19 mouse cellular contexts compared by ENCODE assay signal in the genomic region with DNA sequence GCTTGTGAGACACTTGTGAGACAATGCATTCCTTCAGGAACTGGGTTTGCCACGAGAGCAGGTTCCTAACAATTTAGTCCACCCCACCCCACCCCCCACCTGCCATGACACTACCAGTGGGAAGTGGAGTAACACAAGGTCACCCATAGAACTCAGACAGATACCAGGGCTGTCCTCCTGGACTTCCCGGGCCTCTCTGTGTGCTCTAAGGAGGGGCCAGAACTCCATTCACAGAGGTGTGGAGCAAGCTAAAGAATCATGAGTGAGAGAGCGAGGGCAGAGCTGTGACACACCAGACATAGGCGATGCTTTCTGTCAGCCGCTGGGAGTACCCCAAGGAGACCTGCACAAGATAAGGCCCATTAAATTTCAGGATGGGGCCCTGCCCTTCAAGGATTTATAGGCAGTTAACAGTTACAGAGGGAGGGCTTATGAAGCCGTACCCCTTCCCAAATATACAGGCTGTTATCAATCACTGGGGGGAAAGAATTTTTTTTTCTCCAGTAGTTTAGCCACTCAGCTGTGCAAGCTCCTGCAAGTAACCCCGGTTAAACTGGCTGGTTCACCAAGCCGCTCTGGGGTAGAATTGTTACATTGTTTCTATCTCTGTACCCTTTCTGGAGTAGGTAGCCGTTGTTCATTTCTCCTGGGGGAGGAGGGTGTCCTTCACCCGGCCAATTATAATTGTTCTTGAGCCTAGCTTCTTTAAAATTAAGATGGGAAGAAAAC.
A peak's percentile ranks its signal among the peaks of the same experiment; 100 is the strongest.
DNase-seq lines count a peak whose midpoint lies in the region; ATAC-seq and TF ChIP-seq lines count a peak whose summit lies in the region.
"Had no signal": no experiment of that assay in that cellular context is flagged by ENCODE, and none has a peak within 500 bp of the region (broad histone marks: within the 10 kb centered on the region; RNA-seq: fewer than 3 reads in every experiment).

No protein-coding gene starts in this region.

- no peaks in the 10 kb centered on the region for H3K27me3 ChIP-seq in heart, embryonic 12.5 days (replicated peaks)
- H3K27me3 ChIP-seq in kidney, embryonic 16.5 days (ENCODE audit: insufficient read depth, low read length) = peaks cover 33% of the 10 kb centered on the region
- no peaks in the 10 kb centered on the region for H3K27me3 ChIP-seq in kidney, adult 2 months (replicated peaks; ENCODE audit: control insufficient read depth, insufficient read depth, low read length)
- no peaks in the 10 kb centered on the region for H3K27me3 ChIP-seq in embryonic facial prominence, embryonic 13.5 days
- no peaks in the 10 kb centered on the region for H3K27me3 ChIP-seq in limb, embryonic 13.5 days
- H3K27me3 ChIP-seq: liver, embryonic 13.5 days; lung, embryonic 15.5 days had no signal

- no peak for TF ChIP-seq POLR2A in kidney, adult 2 months (IDR thresholded peaks at IDR 0.05; ENCODE audit: low read depth, low read length)

- H3K27ac ChIP-seq in heart, embryonic 12.5 days (ENCODE audit: poor library complexity, severe bottlenecking) = peak overlapping the region; percentile 58
- no peak overlapping the region for H3K27ac ChIP-seq in kidney, embryonic 16.5 days (ENCODE audit: low read length)
- H3K27ac ChIP-seq in kidney, adult 2 months (ENCODE audit: insufficient read depth, low read depth, low read length) = no peak overlapping the region
- peak overlapping the region; percentile 41 for H3K27ac ChIP-seq in embryonic facial prominence, embryonic 13.5 days
- no peak overlapping the region for H3K27ac ChIP-seq in limb, embryonic 13.5 days
- H3K27ac ChIP-seq: liver, embryonic 13.5 days; midbrain, embryonic 12.5 days had no signal

- H3K4me3 ChIP-seq in heart, embryonic 12.5 days = no peak overlapping the region
- H3K4me3 ChIP-seq in kidney, embryonic 16.5 days (ENCODE audit: low read length) = no peak overlapping the region
- H3K4me3 ChIP-seq in kidney, adult 2 months (ENCODE audit: insufficient read depth, low read depth, low read length) = no peak overlapping the region
- no peak overlapping the region for H3K4me3 ChIP-seq in embryonic facial prominence, embryonic 13.5 days
- no peak overlapping the region for H3K4me3 ChIP-seq in limb, embryonic 13.5 days
- H3K4me3 ChIP-seq: liver, embryonic 13.5 days; lung, embryonic 15.5 days; midbrain, embryonic 12.5 days; myocyte had no signal

- H3K9me3 ChIP-seq in heart, embryonic 12.5 days (replicated peaks) = no peaks in the 10 kb centered on the region
- no peaks in the 10 kb centered on the region for H3K9me3 ChIP-seq in kidney, embryonic 16.5 days (ENCODE audit: low read length)
- H3K9me3 ChIP-seq in embryonic facial prominence, embryonic 13.5 days = no peaks in the 10 kb centered on the region
- H3K9me3 ChIP-seq in limb, embryonic 13.5 days = no peaks in the 10 kb centered on the region
- H3K9me3 ChIP-seq: liver, embryonic 13.5 days; lung, embryonic 15.5 days; midbrain, embryonic 12.5 days had no signal

- H3K4me1 ChIP-seq in heart, embryonic 12.5 days (replicated peaks) = peaks cover 73% of the 10 kb centered on the region
- H3K4me1 ChIP-seq in kidney, embryonic 16.5 days (ENCODE audit: insufficient read depth, low read length) = peaks cover 31% of the 10 kb centered on the region
- H3K4me1 ChIP-seq in kidney, adult 2 months (ENCODE audit: control insufficient read depth, insufficient read depth, low read length) = no peaks in the 10 kb centered on the region
- H3K4me1 ChIP-seq in embryonic facial prominence, embryonic 13.5 days = peaks cover 81% of the 10 kb centered on the region
- H3K4me1 ChIP-seq in limb, embryonic 13.5 days = peaks cover 85% of the 10 kb centered on the region
- H3K4me1 ChIP-seq: liver, embryonic 13.5 days had no signal

- H3K9ac ChIP-seq in heart, embryonic 12.5 days = no peak overlapping the region
- no peak overlapping the region for H3K9ac ChIP-seq in kidney, embryonic 16.5 days (replicated peaks; ENCODE audit: low read length)
- H3K9ac ChIP-seq in embryonic facial prominence, embryonic 13.5 days = no peak overlapping the region
- H3K9ac ChIP-seq in limb, embryonic 13.5 days = peak overlapping the region; percentile 20; the same call in 1 of the 2 replicates
- H3K9ac ChIP-seq: liver, embryonic 13.5 days; lung, embryonic 15.5 days; midbrain, embryonic 12.5 days had no signal

- DNase-seq in heart, adult 8-10 months (ENCODE audit: low spot score) = no peak
- no peak for DNase-seq in kidney, adult 2 months
- DNase-seq in layer of hippocampus, postnatal 25 days (ENCODE audit: extremely low spot score in 1 of 2, low spot score in 1 of 2) = no peak
- no peak for DNase-seq in lung, postnatal 10 days
- DNase-seq: adrenal gland, postnatal 25 days; cerebellum, adult 8-10 months; kidney, adult 18-20 months; left cerebral cortex, postnatal 4 days; liver, embryonic 13.5 days; right cerebral cortex, adult 18-20 months had no signal

- H3K36me3 ChIP-seq in heart, embryonic 12.5 days = no peaks in the 10 kb centered on the region
- H3K36me3 ChIP-seq in kidney, embryonic 16.5 days (ENCODE audit: insufficient read depth, low read length) = no peaks in the 10 kb centered on the region
- no peaks in the 10 kb centered on the region for H3K36me3 ChIP-seq in kidney, adult 2 months (ENCODE audit: control insufficient read depth, insufficient read depth, low read length)
- H3K36me3 ChIP-seq in embryonic facial prominence, embryonic 13.5 days = no peaks in the 10 kb centered on the region
- no peaks in the 10 kb centered on the region for H3K36me3 ChIP-seq in limb, embryonic 13.5 days
- H3K36me3 ChIP-seq: liver, embryonic 13.5 days; lung, embryonic 15.5 days; midbrain, embryonic 12.5 days had no signal

- H3K4me2 ChIP-seq in heart, embryonic 12.5 days = no peak overlapping the region
- peak overlapping the region; percentile 17; the same call in 1 of the 2 replicates for H3K4me2 ChIP-seq in kidney, embryonic 16.5 days (replicated peaks; ENCODE audit: low read depth, low read length)
- 0 out of 2 replicates have a peak overlapping the region, but pooled peaks have one; percentile 9 for H3K4me2 ChIP-seq in embryonic facial prominence, embryonic 13.5 days
- H3K4me2 ChIP-seq in limb, embryonic 13.5 days (replicated peaks) = peak overlapping the region; percentile 28; the same call in 1 of the 2 replicates
- H3K4me2 ChIP-seq: liver, embryonic 13.5 days; lung, embryonic 15.5 days; midbrain, embryonic 12.5 days had no signal

- ATAC-seq in heart, embryonic 12.5 days (ENCODE audit: insufficient number of reproducible peaks, low FRiP score) = no peak
- peak; percentile 79 for ATAC-seq in kidney, embryonic 16.5 days (ENCODE audit: low FRiP score, low TSS enrichment)
- no peak for ATAC-seq in embryonic facial prominence, embryonic 13.5 days (ENCODE audit: insufficient number of reproducible peaks, insufficient read depth, low FRiP score, low TSS enrichment, low read depth)
- ATAC-seq in limb, embryonic 13.5 days (ENCODE audit: low FRiP score, low read depth) = no peak
- ATAC-seq: forebrain, embryonic 14.5 days; Patski had no signal

- TF ChIP-seq CTCF in kidney, adult 2 months (conservative IDR thresholded peaks at IDR 0.05; ENCODE audit: insufficient read depth, insufficient read length, low read depth, low read length) = no peak

- 42% methylated on average over 10 of the region's 10 CpGs for WGBS in heart, embryonic 12.5 days
- WGBS in kidney, embryonic 16.5 days = 14% methylated on average over 10 of the region's 10 CpGs
- WGBS in kidney, adult 2 months = 61% methylated on average over 10 of the region's 10 CpGs
- WGBS in embryonic facial prominence, embryonic 13.5 days = 48% methylated on average over 10 of the region's 10 CpGs
- WGBS in limb, embryonic 13.5 days = 27% methylated on average over 10 of the region's 10 CpGs

Comparison
In these comparisons a context has a peak if more than half of its experiments do, and no peak if none do; other contexts are left out.
1. H3K27ac ChIP-seq: peak in heart, embryonic 12.5 days (single experiment) and embryonic facial prominence, embryonic 13.5 days (single experiment); none in kidney, embryonic 16.5 days (single experiment), kidney, adult 2 months (single experiment) and limb, embryonic 13.5 days (single experiment).